Mouse (Mus musculus): ENCODE data around the gene Iffo2. TPM values are rescaled to one million over a fixed set of nuclear protein-coding genes. Genes with fewer than 3 reads are reported as not detected.

The Iffo2 gene
- total and polyA plus RNA-seq, 3 experiments: 0.38 to 3.0 (median 0.60) TPM

GRCm38 (mm10) chr4:139624706-139625105 is 94.4 kb downstream of the Iffo2 start:
- Histone ChIP-seq H3K9me3 (replicated peaks; ENCODE audit: low read length) (no peaks in the 10 kb centered on the region), H3K79me2 (replicated peaks; ENCODE audit: control insufficient read depth, extremely low read depth, insufficient read depth, poor library complexity, severe bottlenecking) (no peaks in the 10 kb centered on the region), H3K9ac (ENCODE audit: insufficient read depth, low read depth) (no peak overlapping the region), H3K27me3 (replicated peaks) (peaks cover 11% of the 10 kb centered on the region), H3K4me2 (ENCODE audit: insufficient read depth, low read depth, poor library complexity, severe bottlenecking) (no peak overlapping the region), H3K36me3 (replicated peaks in 1 of 2; ENCODE audit: control insufficient read depth in 1 of 2, insufficient read depth in 1 of 2, low read length in 1 of 2) (peaks cover 0 to 6% of the 10 kb centered on the region in 2 experiments), H3K4me1 (ENCODE audit: control insufficient read depth in 1 of 2, insufficient read depth in 2 of 2) (peaks cover 9 to 11% of the 10 kb centered on the region in 2 experiments), H3K4me3 (replicated peaks in 1 of 3; ENCODE audit: low read depth in 2 of 3, low read length in 2 of 3, poor library complexity in 1 of 3) (no peak overlapping the region), H3K27ac (ENCODE audit: insufficient read depth, low read depth) (no peak overlapping the region)
- dilution Hi-C loops (cut with MboI; ENCODE audit: extremely low pct_ligation_motif_present, extremely low pct_unique_long_range_greater_than_20kb, low sequenced_read_pairs): no loop called here
- in situ Hi-C loops (cut with MboI; ENCODE audit: low pct_ligation_motif_present, low pct_unique_long_range_greater_than_20kb, low sequenced_read_pairs): loop anchor here (5.0 kb wide), 1 partner anchor 152 kb away; no protein-coding TSS in a partner anchor
- no peak for DNase-seq (ENCODE audit: extremely low read depth)
- TF ChIP-seq USF1 (IDR thresholded peaks at IDR 0.05; ENCODE audit: low read depth, low read length) (no peak), E2F4 (IDR thresholded peaks at IDR 0.05; ENCODE audit: insufficient replicate concordance, low read depth, low read length) (no peak), MAZ (IDR thresholded peaks at IDR 0.05; ENCODE audit: low read depth, low read length) (no peak), RCOR1 (conservative IDR thresholded peaks at IDR 0.05; ENCODE audit: low read depth, low read length) (no peak), CHD2 (IDR thresholded peaks at IDR 0.05; ENCODE audit: low read length) (no peak), EP300 (IDR thresholded peaks at IDR 0.05; ENCODE audit: low read length) (no peak), MAFK (IDR thresholded peaks at IDR 0.05; ENCODE audit: insufficient replicate concordance, low read length) (no peak), ELF1 (IDR thresholded peaks at IDR 0.05; ENCODE audit: low read depth, low read length) (no peak), KAT2A (IDR thresholded peaks at IDR 0.05; ENCODE audit: insufficient replicate concordance, low read length) (no peak), ZC3H11A (IDR thresholded peaks at IDR 0.05; ENCODE audit: low read depth, low read length) (no peak), HCFC1 (IDR thresholded peaks at IDR 0.05; ENCODE audit: low read depth, low read length) (no peak), ETS1 (conservative IDR thresholded peaks at IDR 0.05; ENCODE audit: low read depth, low read length) (no peak), RAD21 (IDR thresholded peaks at IDR 0.05; ENCODE audit: low read depth, low read length) (no peak), POLR2AphosphoS2 (IDR thresholded peaks at IDR 0.05; ENCODE audit: low read depth, low read length) (no peak), USF2 (conservative IDR thresholded peaks at IDR 0.05; ENCODE audit: low read depth, low read length) (no peak), SMC3 (IDR thresholded peaks at IDR 0.05; ENCODE audit: low read depth, low read length) (no peak), POLR2A (IDR thresholded peaks at IDR 0.05; ENCODE audit: low read depth, low read length) (no peak), TBP (conservative IDR thresholded peaks at IDR 0.05; ENCODE audit: low read depth, low read length) (no peak), ZNF384 (IDR thresholded peaks at IDR 0.05; ENCODE audit: low read depth, low read length) (no peak)

GRCm38 (mm10) chr4:139627361-139627760 is 97.0 kb downstream of the Iffo2 start:
- peaks cover 0 to 6% of the 10 kb centered on the region in 2 experiments for H3K36me3 ChIP-seq (replicated peaks in 1 of 2; ENCODE audit: control insufficient read depth in 1 of 2, insufficient read depth in 1 of 2, low read length in 1 of 2)
- no peaks in the 10 kb centered on the region for H3K79me2 ChIP-seq (replicated peaks; ENCODE audit: control insufficient read depth, extremely low read depth, insufficient read depth, poor library complexity, severe bottlenecking)
- peaks cover 7% of the 10 kb centered on the region for H3K27me3 ChIP-seq (replicated peaks)
- TF ChIP-seq SIN3A (IDR thresholded peaks at IDR 0.05; ENCODE audit: low read length) (no peak), ZKSCAN1 (IDR thresholded peaks at IDR 0.05; ENCODE audit: borderline replicate concordance, low read depth, low read length) (no peak), IRF4 (IDR thresholded peaks at IDR 0.05; ENCODE audit: low read depth, low read length) (no peak), ZMIZ1 (IDR thresholded peaks at IDR 0.05; ENCODE audit: low read depth, low read length) (no peak), MAX (IDR thresholded peaks at IDR 0.05; ENCODE audit: low read length) (no peak), MXI1 (IDR thresholded peaks at IDR 0.05; ENCODE audit: low read depth, low read length) (no peak), PAX5 (IDR thresholded peaks at IDR 0.05; ENCODE audit: low read length) (no peak), POLR2AphosphoS2 (IDR thresholded peaks at IDR 0.05; ENCODE audit: low read depth, low read length) (no peak), USF1 (IDR thresholded peaks at IDR 0.05; ENCODE audit: low read depth, low read length) (no peak), KAT2A (IDR thresholded peaks at IDR 0.05; ENCODE audit: insufficient replicate concordance, low read length) (no peak), MAFK (IDR thresholded peaks at IDR 0.05; ENCODE audit: insufficient replicate concordance, low read length) (no peak), ETS1 (conservative IDR thresholded peaks at IDR 0.05; ENCODE audit: low read depth, low read length) (no peak), BHLHE40 (IDR thresholded peaks at IDR 0.05; ENCODE audit: low read depth, low read length) (no peak), USF2 (conservative IDR thresholded peaks at IDR 0.05; ENCODE audit: low read depth, low read length) (no peak), ELF1 (IDR thresholded peaks at IDR 0.05; ENCODE audit: low read depth, low read length) (no peak), MEF2A (IDR thresholded peaks at IDR 0.05; ENCODE audit: borderline replicate concordance, low read depth, low read length) (no peak), UBTF (IDR thresholded peaks at IDR 0.05; ENCODE audit: low read depth, low read length) (no peak), E2F4 (IDR thresholded peaks at IDR 0.05; ENCODE audit: insufficient replicate concordance, low read depth, low read length) (no peak), CHD1 (IDR thresholded peaks at IDR 0.05; ENCODE audit: low read depth, low read length) (no peak)
- dilution Hi-C loops (cut with MboI; ENCODE audit: extremely low pct_ligation_motif_present, extremely low pct_unique_long_range_greater_than_20kb, low sequenced_read_pairs): no loop called here
- H3K9ac ChIP-seq (ENCODE audit: insufficient read depth, low read depth): no peak overlapping the region
- no peaks in the 10 kb centered on the region for H3K9me3 ChIP-seq (replicated peaks; ENCODE audit: low read length)
- no peak overlapping the region for H3K4me3 ChIP-seq (replicated peaks in 1 of 3; ENCODE audit: low read depth in 2 of 3, low read length in 2 of 3, poor library complexity in 1 of 3)
- DNase-seq (ENCODE audit: extremely low read depth): no peak
- H3K4me1 ChIP-seq (ENCODE audit: control insufficient read depth in 1 of 2, insufficient read depth in 2 of 2): peaks cover 8 to 9% of the 10 kb centered on the region in 2 experiments
- in situ Hi-C loops (cut with MboI; ENCODE audit: low pct_ligation_motif_present, low pct_unique_long_range_greater_than_20kb, low sequenced_read_pairs): no loop called here
- H3K4me2 ChIP-seq (ENCODE audit: insufficient read depth, low read depth, poor library complexity, severe bottlenecking): no peak overlapping the region
- H3K27ac ChIP-seq (ENCODE audit: insufficient read depth, low read depth): no peak overlapping the region
